Mouse (Mus musculus): ENCODE results near the gene Chn2. TPM values are rescaled to one million over a fixed set of nuclear protein-coding genes. Genes with fewer than 3 reads are reported as not detected.

Chn2 gene
- polyA plus RNA-seq, 1 experiment from 2014 or later = 10.6 TPM

GRCm38 (mm10) chr6:54224325-54224724, 185.0 kb downstream of the Chn2 start:
- H3K27ac ChIP-seq = no peak overlapping the region
- DNase-seq (ENCODE audit: extremely low spot score, low spot score) = no peak
- no peaks in the 10 kb centered on the region for H3K9me3 ChIP-seq
- H3K4me1 ChIP-seq = peaks cover 26% of the 10 kb centered on the region
- no peaks in the 10 kb centered on the region; the same call in 1 of the 2 replicates for H3K36me3 ChIP-seq (replicated peaks)
- peaks cover 24% of the 10 kb centered on the region for H3K27me3 ChIP-seq (ENCODE audit: poor library complexity, severe bottlenecking)
- WGBS = 72% methylated on average over 11 of the region's 11 CpGs
- H3K4me3 ChIP-seq = no peak overlapping the region

- DNase-seq (ENCODE audit: extremely low spot score, low spot score) = no peak
- Histone ChIP-seq H3K4me3 (no peak overlapping the region), H3K9me3 (no peaks in the 10 kb centered on the region), H3K4me1 (peaks cover 26% of the 10 kb centered on the region), H3K27me3 (ENCODE audit: poor library complexity, severe bottlenecking) (peaks cover 24% of the 10 kb centered on the region), H3K27ac (peak overlapping the region; percentile 40), H3K36me3 (replicated peaks) (no peaks in the 10 kb centered on the region; the same call in 1 of the 2 replicates)
- WGBS = 42% methylated on average over 4 of the region's 4 CpGs
Measured at GRCm38 (mm10) chr6:54225327-54225726, 186.0 kb downstream of the Chn2 start.

GRCm38 (mm10) chr6:54227061-54227460, 187.7 kb downstream of the Chn2 start:
- Histone ChIP-seq H3K27ac (no peak overlapping the region), H3K36me3 (replicated peaks) (no peaks in the 10 kb centered on the region), H3K9me3 (no peaks in the 10 kb centered on the region), H3K27me3 (ENCODE audit: poor library complexity, severe bottlenecking) (peaks cover 24% of the 10 kb centered on the region), H3K4me1 (peaks cover 37% of the 10 kb centered on the region), H3K4me3 (no peak overlapping the region)
- WGBS = 92% methylated on average over 3 of the region's 3 CpGs
- DNase-seq (ENCODE audit: extremely low spot score, low spot score) = no peak

- Histone ChIP-seq H3K36me3 (replicated peaks) (no peaks in the 10 kb centered on the region), H3K4me1 (peaks cover 37% of the 10 kb centered on the region), H3K4me3 (no peak overlapping the region), H3K9me3 (no peaks in the 10 kb centered on the region), H3K27me3 (ENCODE audit: poor library complexity, severe bottlenecking) (peaks cover 24% of the 10 kb centered on the region), H3K27ac (peak overlapping the region; percentile 1; the same call in 1 of the 2 replicates)
- DNase-seq (ENCODE audit: extremely low spot score, low spot score) = no peak
- WGBS = 55% methylated on average over 9 of the region's 9 CpGs
Measured at GRCm38 (mm10) chr6:54228421-54228820, 189.1 kb downstream of the Chn2 start.

GRCm38 (mm10) chr6:54228874-54229273, 189.5 kb downstream of the Chn2 start:
- 18% methylated on average over 2 of the region's 2 CpGs for WGBS
- H3K27ac ChIP-seq = 0 out of 2 replicates have a peak overlapping the region, but pooled peaks have one; percentile 1
- H3K36me3 ChIP-seq (replicated peaks) = no peaks in the 10 kb centered on the region
- H3K4me1 ChIP-seq = peaks cover 37% of the 10 kb centered on the region
- H3K27me3 ChIP-seq (ENCODE audit: poor library complexity, severe bottlenecking) = peaks cover 24% of the 10 kb centered on the region
- no peaks in the 10 kb centered on the region for H3K9me3 ChIP-seq
- H3K4me3 ChIP-seq = no peak overlapping the region
- DNase-seq (ENCODE audit: extremely low spot score, low spot score) = peak; percentile 47

- H3K36me3 ChIP-seq (replicated peaks) = no peaks in the 10 kb centered on the region
- DNase-seq (ENCODE audit: extremely low spot score, low spot score) = no peak
- 84% methylated on average over 13 of the region's 13 CpGs for WGBS
Measured at GRCm38 (mm10) chr6:54231769-54232558, 192.6 kb downstream of the Chn2 start.

GRCm38 (mm10) chr6:54236441-54236840, 197.1 kb downstream of the Chn2 start:
- no peaks in the 10 kb centered on the region for H3K27me3 ChIP-seq (ENCODE audit: poor library complexity, severe bottlenecking)
- no peak overlapping the region for H3K27ac ChIP-seq
- no peak overlapping the region for H3K4me3 ChIP-seq
- H3K9me3 ChIP-seq = peaks cover 14% of the 10 kb centered on the region
- H3K4me1 ChIP-seq = peaks cover 5% of the 10 kb centered on the region
- WGBS = 91% methylated on average over 9 of the region's 9 CpGs
- H3K36me3 ChIP-seq (replicated peaks) = peaks cover 3% of the 10 kb centered on the region; the same call in 1 of the 2 replicates
- no peak for DNase-seq (ENCODE audit: extremely low spot score, low spot score)

More at GRCm38 (mm10) chr6:54231769-54232558, 192.6 kb downstream of the Chn2 start:
- Histone ChIP-seq H3K9me3 (no peaks in the 10 kb centered on the region), H3K27ac (no peak overlapping the region), H3K4me1 (peaks cover 21% of the 10 kb centered on the region), H3K27me3 (ENCODE audit: poor library complexity, severe bottlenecking) (peaks cover 8% of the 10 kb centered on the region), H3K4me3 (no peak overlapping the region)

GRCm38 (mm10) chr6:54241761-54242160, 202.4 kb downstream of the Chn2 start:
- H3K9me3 ChIP-seq = peaks cover 14% of the 10 kb centered on the region
- H3K4me1 ChIP-seq = no peaks in the 10 kb centered on the region
- no peak for DNase-seq (ENCODE audit: extremely low spot score, low spot score)
- WGBS = 88% methylated on average over 5 of the region's 5 CpGs
- no peak overlapping the region for H3K27ac ChIP-seq
- no peak overlapping the region for H3K4me3 ChIP-seq
- peaks cover 3% of the 10 kb centered on the region; the same call in 1 of the 2 replicates for H3K36me3 ChIP-seq (replicated peaks)
- H3K27me3 ChIP-seq (ENCODE audit: poor library complexity, severe bottlenecking) = no peaks in the 10 kb centered on the region

- no peaks in the 10 kb centered on the region for H3K27me3 ChIP-seq (ENCODE audit: poor library complexity, severe bottlenecking)
- H3K9me3 ChIP-seq = peaks cover 14% of the 10 kb centered on the region
- DNase-seq (ENCODE audit: extremely low spot score, low spot score) = no peak
- H3K27ac ChIP-seq = no peak overlapping the region
- 86% methylated on average over 9 of the region's 9 CpGs for WGBS
- peaks cover 3% of the 10 kb centered on the region; the same call in 1 of the 2 replicates for H3K36me3 ChIP-seq (replicated peaks)
- no peaks in the 10 kb centered on the region for H3K4me1 ChIP-seq
- H3K4me3 ChIP-seq = no peak overlapping the region
Measured at GRCm38 (mm10) chr6:54242286-54242685, 202.9 kb downstream of the Chn2 start.

- peaks cover 33% of the 10 kb centered on the region for H3K4me1 ChIP-seq
- H3K27me3 ChIP-seq (ENCODE audit: poor library complexity, severe bottlenecking) = no peaks in the 10 kb centered on the region
- 66% methylated on average over 8 of the region's 8 CpGs for WGBS
- H3K4me3 ChIP-seq = no peak overlapping the region
- H3K9me3 ChIP-seq = no peaks in the 10 kb centered on the region
- no peak for DNase-seq (ENCODE audit: extremely low spot score, low spot score)
- no peaks in the 10 kb centered on the region for H3K36me3 ChIP-seq (replicated peaks)
- H3K27ac ChIP-seq = no peak overlapping the region
Measured at GRCm38 (mm10) chr6:54248354-54249252, 209.2 kb downstream of the Chn2 start.

- Histone ChIP-seq H3K27me3 (ENCODE audit: poor library complexity, severe bottlenecking) (peaks cover 6% of the 10 kb centered on the region), H3K4me3 (no peak overlapping the region), H3K27ac (0 out of 2 replicates have a peak overlapping the region, but pooled peaks have one; percentile 5), H3K9me3 (no peaks in the 10 kb centered on the region), H3K4me1 (peaks cover 60% of the 10 kb centered on the region), H3K36me3 (replicated peaks) (no peaks in the 10 kb centered on the region)
- WGBS = 41% methylated on average over 17 of the region's 17 CpGs
- no peak for DNase-seq (ENCODE audit: extremely low spot score, low spot score)
Measured at GRCm38 (mm10) chr6:54251401-54252191, 212.2 kb downstream of the Chn2 start.

- no peak for DNase-seq (ENCODE audit: extremely low spot score, low spot score)
- H3K27me3 ChIP-seq (ENCODE audit: poor library complexity, severe bottlenecking) = peaks cover 20% of the 10 kb centered on the region
- 68% methylated on average over 5 of the region's 5 CpGs for WGBS
- no peaks in the 10 kb centered on the region for H3K9me3 ChIP-seq
- no peak overlapping the region for H3K4me3 ChIP-seq
- H3K4me1 ChIP-seq = peaks cover 70% of the 10 kb centered on the region
- H3K36me3 ChIP-seq (replicated peaks) = no peaks in the 10 kb centered on the region
- H3K27ac ChIP-seq = no peak overlapping the region
Measured at GRCm38 (mm10) chr6:54253206-54253605, 213.9 kb downstream of the Chn2 start.
